Mouse (Mus musculus) layer of hippocampus, adult 9-10 months (tissue): Measurements from ENCODE around the gene Ptpn20.

Experiments
- DNase-seq: peaks from one replicate; pipeline ENCODE4 v3.0.0; 2022; ENCODE audit warnings: low spot score

Gene Ptpn20

GRCm38 (mm10) chr14:33588951-33589350 lies at the start of gene Ptpn20:
Gene Ptpn20, plus strand, starts transcription at chr14:33589207.
- DNase-seq: no peak

DNA sequence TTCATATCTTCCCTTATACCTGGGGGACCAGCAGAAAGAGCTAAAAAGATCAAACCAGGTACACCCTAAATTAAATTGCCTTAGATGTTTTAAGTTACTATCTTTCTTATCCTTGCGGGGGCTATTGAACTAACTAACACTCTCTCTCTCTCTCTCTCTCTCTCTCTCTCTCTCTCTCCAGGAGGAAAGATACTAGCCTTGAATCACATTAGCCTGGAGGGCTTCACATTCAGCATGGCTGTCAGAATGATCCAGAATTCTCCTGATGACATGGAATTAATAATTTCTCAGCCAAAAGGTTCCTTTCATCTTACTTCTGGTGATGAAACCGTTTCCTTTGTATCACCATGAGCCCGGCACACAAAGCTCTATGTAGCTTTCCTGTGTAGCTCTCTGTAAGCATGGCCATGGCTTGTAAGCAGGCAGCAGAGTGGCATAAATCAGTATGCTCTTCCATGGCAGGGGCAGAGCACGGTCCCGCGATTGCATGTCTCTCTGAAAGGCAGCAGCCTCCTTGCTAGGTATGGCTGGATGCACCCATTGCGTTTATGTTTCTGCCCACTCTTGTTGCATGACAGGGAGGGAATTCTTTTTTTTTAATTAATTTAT lies 49.3 kb upstream of the Ptpn20 start:
- no peak for DNase-seq

DNA sequence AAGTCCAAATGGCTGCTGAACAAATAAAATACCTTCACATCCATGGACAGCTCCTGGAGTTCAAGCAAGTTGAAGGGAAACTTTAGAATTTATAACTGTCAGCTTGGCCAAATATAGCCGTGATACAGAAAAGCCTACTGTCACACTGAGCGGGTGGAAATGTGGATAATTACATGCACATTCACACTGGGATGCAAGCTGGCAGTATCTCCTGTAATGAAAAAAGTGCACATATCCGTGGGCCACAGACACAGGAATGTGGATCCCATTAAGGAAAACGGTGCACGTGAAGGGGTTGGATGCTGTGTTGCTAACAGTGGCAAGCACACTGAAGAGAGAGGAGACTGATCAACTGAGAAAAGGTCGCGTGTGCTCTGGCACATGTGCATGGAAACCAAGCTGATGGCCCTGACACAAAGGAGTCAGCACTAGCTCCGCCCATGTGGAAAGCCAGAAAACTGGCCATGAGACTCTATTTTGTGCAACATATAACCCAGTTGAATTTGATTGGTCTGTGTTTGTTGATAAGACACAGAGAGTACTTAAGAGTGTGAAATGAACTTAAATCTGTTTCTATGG lies 43.4 kb upstream of the Ptpn20 start:
- no peak for DNase-seq

DNA sequence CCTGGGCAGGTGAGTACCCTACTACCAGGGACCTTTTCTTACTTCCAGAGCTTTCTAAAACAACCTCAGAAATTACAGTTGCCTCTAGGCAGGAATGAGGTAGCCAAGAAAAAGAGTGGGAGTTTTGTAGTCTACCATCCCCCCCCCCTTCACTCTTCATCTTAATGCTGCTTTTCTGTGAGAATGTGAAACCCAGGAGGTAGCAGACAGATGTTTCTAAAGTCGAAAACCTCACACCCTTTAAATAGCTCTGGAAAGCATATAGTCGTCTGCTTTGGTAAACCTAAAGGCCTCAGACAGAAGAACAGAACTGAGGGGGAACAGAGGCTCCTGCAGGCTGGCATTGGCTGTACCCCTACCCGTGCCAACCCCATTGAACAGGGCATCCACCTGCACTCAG lies 40.4 kb upstream of the Ptpn20 start:
- no peak for DNase-seq

- DNase-seq: no peak
These were observed 39.2 kb upstream of the Ptpn20 start for GRCm38 (mm10) chr14:33549856-33550255.

DNA sequence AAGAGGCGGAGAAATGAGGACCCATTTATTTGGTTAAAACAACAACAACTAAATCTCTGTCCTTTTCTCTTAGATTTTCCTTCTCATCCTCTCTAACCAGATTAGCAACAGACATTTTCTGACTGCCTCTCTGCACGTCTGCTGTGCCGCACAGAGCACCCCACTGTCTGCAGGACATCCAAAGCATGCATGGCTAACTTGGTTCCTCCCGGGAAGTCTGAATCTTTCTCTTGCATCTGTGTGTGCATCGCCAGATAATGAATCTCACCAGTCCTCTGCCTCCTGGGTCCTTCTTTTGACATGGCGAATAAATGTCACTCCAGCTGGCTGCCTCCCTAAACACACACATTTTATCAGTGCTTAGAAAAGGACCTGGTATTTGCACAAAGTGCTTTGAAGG lies 18.3 kb upstream of the Ptpn20 start:
- DNase-seq: no peak

GRCm38 (mm10) chr14:33573643-33574042 lies 15.4 kb upstream of the Ptpn20 start:
- no peak for DNase-seq

DNA sequence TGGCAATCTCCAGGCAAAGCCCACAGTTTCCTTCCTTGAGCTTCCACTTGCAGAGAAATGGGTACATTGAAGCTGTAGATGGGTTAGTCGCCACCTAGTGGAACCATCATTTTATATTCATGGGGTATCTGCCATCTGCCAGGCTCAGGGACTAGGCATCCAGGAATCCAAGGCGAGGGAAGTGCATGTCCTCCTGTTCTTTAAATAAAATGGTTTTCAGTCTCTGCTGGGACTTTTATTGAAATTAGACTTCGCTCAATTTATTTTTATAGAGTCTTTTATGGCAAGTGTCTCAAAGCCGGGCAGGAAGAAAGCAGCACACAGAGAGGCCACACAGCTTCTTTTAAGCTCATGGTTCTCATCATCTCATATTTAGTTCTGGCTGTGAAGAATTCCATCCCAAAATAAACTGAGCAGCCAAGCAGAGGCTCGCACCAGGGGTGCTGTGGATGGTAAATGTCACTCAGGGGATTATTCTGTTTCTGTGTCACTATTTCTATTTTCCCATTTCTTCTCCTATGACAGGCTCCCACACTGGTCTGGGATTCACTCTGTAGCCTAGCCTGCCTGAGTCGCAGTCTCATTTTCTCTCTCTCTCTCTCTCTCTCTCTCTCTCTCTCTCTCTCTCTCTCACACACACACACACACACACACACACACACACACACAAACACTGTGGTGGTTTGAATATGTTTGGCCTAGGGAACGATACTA lies 9.1 kb upstream of the Ptpn20 start:
- DNase-seq: no peak

DNA sequence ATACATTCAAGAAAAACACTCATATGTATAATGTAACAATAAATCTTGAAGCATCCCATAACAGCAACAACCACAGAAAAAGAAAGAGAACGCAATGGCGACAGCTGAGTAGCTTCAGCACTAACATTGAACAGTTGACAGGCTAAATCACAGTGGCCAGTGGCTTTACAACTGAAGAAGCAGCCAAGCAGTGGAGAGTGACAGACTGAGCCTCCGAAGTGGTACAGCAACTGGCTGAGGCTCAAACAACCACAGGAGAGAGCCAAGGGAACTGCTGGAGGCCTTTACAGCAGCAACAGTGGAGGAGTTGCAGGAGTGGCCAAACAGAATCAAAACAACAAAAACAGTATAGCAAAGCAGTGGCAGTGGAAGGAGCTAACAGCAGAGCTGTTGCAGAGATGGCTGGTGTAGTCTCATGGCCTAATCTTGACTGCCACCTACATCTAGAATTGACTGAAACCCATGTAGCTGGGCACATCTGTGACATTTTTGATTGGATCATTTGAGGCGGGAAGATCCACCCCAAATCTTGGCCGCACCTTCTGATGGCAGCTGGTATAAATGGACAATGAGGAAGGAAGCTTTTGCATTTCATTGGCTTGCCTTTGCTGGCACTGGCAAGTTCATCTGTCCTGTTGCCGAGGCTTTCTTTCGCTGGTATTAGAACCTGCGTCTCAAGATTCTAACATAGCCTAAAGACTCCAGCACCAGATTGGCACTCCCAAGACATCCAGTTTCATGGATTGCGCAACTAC lies 9.5 kb downstream of the Ptpn20 start:
- DNase-seq: no peak

DNA sequence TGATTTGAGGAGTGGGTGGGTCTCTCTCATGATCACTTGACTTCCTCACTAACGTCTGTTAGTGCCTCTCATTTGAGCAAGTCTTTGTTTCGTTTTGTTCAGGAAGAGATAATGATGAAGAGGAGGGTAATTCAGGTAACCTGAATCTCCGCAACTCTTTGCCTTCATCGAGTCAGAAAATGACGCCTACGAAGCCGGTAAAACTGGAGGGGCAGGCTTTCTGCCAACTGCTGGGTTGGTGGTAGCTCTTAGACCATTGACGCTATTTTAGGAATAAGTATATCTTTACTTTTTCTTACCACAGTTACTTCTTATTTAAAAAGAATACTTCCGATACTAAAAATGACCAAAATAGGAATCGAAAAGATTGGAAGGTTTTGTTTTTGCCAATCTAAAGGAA lies 18.4 kb downstream of the Ptpn20 start:
- DNase-seq: no peak

GRCm38 (mm10) chr14:33625036-33625435 lies 36.0 kb downstream of the Ptpn20 start:
- DNase-seq: no peak

GRCm38 (mm10) chr14:33632790-33633372 lies 43.9 kb downstream of the Ptpn20 start:
- DNase-seq: peak; percentile 7

- DNase-seq: no peak
These were observed 45.3 kb downstream of the Ptpn20 start for GRCm38 (mm10) chr14:33634354-33634753.

GRCm38 (mm10) chr14:33634774-33635173 lies 45.8 kb downstream of the Ptpn20 start:
- DNase-seq: no peak

DNA sequence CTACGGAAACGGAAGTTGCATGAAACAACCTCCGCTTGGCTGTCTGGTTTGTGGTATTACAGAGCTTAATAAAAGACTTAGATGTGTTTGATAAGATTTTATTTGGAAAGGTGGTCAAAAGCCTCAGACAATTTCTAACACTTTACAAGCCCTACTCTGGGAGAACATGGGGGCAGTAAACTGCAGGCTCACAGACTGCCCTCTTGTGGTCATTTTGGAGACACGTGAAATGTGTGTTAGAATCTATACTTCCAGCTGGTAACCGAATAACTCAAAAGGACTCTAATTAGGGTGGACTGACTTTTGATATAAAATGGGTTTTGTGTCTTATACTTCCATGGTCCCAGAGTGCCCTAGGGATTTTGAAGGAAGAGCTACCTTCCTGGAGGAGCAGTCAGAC lies 50.4 kb downstream of the Ptpn20 start:
- peak; percentile 13 for DNase-seq

DNA sequence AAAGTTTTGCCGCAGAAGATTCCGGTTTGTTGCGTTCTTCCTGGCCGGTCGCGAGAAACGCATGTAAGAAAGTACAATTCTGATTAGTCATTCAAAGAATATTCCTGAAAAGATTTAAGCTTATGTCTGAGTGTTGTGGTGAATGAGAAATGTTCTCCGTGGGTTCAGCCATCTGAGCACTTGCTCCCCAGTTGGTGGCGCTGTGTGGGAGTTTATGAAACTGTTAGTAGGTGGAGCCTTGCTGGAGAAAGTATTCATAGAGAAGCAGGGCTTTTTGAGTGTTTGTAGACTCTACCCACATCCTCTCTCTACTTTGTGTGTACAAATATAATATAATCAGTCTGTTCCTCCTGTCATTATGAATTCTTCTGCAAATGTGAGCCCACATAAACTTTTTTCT lies 61.7 kb downstream of the Ptpn20 start:
- no peak for DNase-seq

DNA sequence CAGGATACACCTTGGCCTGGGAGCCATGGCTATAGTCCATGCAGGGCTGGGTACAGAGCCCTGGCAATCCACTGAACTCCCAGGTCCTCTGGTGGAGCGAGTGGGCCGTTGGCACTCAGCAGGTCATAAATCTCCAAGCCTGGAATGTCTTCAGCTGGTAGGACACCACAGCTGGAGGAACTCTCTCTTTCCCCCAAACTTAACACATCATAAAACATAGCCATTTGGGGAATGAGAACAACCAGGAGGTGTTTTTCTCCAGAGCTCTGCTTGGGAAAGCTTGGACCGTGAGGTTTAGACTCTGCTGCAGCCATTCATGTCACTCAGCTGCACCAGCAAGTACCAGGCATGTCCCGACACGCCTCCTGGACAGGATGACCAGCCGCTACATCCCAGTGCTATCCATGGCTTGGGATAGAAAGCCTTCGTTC lies 68.5 kb downstream of the Ptpn20 start:
- DNase-seq: no peak

- DNase-seq: no peak
These were observed 69.3 kb downstream of the Ptpn20 start for GRCm38 (mm10) chr14:33658331-33658730.

DNA sequence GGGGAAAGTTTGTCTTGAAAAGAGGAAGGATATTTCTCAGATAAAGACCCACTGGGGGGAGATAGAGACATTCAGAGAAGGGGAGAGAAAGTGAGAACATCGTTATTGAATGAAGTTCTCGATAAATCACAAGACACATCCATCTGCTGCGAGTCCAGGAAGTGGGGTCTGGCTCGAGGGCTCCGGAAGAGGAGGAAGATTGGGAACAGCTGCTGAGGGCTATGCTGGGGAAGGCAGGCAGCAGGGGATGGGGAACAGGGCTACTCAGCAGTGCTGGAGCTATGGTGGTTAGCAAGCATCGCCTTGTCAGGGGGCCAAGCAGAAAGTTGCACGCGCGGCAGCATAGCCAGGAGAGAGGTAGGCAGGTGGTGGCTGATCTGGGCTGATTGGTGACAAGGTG lies 73.1 kb downstream of the Ptpn20 start:
- DNase-seq: no peak

DNA sequence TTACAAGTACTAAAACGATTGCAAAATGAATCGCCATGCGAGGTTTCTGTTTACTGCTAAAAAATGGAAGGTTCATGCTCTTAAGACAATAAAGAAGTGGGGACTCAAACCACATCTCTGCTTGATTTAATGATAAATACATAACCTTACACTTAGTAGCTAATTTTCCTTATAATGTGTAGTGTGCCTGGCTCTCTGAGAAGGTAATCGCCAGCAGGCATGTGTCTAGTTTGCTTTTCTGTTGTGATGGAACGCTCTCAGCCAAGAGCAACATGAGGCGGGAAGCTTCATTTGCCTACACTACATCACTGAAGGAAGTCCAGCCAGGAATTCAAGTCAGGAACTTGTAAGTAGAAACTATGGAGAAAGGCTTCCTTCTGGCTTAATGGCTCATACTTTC lies 77.3 kb downstream of the Ptpn20 start:
- DNase-seq: no peak

GRCm38 (mm10) chr14:33669891-33670290 lies 80.9 kb downstream of the Ptpn20 start:
- no peak for DNase-seq

DNA sequence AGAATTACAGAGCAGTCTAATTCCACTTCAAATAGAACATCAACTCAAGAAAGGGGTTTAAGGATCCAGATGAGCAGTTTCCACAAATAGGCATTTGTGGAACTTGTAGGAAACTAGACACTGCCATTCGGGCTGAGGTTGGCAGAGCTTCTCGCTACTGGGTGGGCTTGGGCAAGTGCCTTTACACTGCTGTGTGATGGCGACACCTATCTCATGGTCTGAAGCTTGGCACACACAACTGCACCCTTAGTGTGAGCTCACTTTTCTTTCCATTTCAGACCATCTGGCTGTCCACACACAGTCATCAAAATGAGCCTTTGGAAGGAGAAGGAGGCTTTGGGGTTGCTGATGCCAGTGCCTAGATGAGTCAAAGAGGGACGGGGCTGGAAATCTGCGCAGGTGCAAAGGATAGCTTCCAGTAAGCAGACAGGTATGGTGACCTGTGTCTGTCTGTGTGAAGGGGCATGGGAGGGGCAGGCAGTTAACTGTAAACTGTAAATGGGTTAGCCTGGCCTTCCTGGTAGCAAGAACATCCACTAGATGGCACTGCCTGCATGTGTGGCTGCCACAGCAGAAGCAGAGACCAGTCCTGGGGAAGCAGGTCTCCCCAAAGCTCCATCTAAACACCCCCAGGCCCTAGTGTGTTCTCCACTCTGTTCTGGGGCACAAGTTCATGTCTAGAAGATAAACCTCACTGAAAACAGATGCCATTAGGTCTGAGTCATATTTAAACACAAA lies 84.5 kb downstream of the Ptpn20 start:
- peak; percentile 73 for DNase-seq
